Mouse (Mus musculus): ENCODE measurements around the gene Vmp1.

Gene Vmp1

DNA sequence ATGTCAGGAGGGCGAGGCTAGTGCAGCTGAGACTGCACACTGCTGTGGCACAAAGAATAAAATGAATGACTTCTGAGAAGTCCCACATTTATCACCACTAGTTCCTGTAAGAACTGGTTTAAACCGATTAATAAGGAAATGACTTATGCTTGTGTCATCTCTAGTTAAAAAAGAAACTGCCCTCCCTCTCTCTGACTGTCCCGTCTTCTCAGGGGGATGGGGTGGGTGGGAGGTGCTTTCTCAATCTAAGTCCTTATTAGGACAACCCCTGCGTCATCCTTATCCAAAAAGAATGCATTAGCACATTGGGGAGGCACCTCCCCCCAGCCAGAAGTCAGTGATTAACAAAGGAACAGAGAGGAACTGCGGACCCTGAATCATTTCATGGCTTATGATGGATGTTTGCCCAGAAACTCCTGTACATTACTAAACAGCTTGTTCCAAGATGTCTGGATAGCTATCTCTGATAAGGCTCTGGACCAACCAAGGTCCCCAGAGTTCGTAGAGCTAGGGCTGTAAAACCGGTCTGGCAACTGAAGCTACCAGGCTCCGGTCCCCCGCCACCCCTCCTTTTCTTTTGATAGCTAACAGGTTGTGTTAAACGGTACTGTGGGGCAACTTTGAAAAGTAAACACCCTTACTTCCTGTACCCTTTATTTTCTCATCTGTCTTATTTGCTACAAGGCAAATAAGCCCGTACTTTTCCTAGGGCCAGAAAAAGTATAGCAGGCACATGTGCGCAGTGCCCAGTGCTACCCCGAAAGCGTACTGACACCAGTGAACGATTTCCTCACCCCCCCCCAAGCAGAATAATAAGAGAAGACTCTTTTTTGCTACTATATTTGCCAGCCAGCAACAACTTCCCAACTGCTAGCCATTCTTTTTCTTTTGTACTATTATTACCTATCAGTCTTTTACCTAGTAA, 96.5 kb downstream of the Vmp1 start:
- in situ Hi-C loops (cut with MboI, MseI): loop anchor here (25.0 kb wide), 1 partner anchor 1150 kb away; the partner anchor contains the start of gene Supt4a

DNA sequence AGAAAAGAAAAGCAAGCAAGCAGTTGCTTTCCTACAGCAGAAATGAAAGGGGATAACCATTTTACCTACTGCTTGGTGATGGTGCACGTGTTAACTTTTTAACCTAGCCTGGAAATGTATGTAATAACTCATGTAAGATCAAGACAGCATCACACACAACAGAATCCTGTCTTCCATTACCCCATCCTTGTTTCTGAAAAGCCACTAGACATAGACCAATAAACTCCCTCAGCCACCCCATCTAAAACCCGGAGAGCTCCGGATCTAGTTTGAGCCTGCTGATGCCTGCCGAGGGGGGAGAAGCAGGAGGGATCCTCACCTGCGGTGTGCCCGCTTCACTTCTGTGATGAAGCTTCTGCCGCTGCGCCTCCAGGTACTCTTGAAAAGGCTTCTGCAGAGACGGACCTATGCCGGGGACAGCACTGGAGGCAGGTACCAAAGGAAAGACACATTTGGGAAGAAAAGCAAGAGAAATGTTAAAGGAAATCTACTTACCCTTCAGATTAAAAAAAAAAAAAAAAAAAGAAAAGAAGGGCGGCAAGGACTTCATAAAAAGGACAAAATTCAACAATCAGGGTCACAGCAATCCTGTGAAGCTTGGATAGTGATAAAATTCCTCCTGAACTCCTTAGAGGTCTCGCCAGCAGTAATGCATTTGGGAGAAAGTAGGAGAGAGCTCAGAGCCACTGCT, 97.3 kb downstream of the Vmp1 start:
- in situ Hi-C loops (cut with MboI, MseI): loop anchor here (25.0 kb wide), 1 partner anchor 1151 kb away; the partner anchor contains the start of gene Supt4a

DNA sequence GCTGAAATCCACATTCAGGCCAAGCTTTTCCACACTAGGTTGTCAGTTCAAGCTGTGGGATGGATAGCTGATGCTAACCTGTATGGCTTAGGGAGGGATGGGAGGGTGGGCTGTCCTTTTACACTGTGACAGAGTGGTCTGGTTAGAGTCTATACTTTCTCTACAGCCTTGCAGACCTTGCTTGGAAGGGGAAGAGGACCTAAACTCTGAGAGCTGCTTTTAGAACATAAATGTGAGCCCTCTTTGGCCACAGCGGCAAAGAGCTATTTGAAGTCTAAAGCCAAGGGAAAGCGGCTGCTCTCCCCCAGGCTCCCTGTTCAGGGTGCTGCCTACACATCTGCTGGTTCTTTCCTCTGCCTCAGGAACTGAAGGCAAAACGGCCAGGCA, 98.0 kb downstream of the Vmp1 start:
- in situ Hi-C loops (cut with MboI, MseI): loop anchor here (25.0 kb wide), 1 partner anchor 1152 kb away; the partner anchor contains the start of gene Supt4a

DNA sequence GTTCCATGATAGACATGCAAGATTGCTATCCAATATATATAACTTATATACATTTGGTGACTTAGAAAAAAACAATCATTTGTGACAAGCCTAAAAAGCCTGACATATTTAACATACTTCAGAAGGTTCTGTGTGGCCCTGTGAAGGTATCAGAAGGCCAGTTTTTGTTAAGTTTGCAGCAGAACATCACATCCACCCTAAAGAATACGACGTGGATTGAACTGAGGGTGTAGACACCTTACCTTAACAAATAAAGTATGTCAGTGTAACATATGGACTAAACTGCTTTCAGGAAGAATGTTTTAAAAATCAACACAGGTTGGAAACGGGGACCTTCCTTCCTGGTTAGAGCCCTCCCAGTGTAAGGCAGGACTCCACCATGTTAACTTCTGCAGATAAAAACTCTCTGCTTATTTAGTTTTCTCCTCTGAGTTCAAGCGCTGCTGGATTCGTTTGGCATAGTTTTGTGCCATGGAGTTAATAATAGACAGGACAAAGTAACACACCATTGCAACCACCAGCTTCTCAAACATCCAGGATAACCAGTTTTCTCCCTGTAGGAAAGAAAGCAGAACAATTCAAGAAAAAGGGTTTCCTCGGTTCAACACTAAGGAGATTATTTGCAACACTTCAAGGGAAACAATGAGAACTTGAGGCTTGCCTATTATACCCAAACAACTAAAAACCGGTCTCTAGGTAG, 98.6 kb downstream of the Vmp1 start:
- in situ Hi-C loops (cut with MboI, MseI): loop anchor here (25.0 kb wide), 1 partner anchor 1152 kb away; the partner anchor contains the start of gene Supt4a

DNA sequence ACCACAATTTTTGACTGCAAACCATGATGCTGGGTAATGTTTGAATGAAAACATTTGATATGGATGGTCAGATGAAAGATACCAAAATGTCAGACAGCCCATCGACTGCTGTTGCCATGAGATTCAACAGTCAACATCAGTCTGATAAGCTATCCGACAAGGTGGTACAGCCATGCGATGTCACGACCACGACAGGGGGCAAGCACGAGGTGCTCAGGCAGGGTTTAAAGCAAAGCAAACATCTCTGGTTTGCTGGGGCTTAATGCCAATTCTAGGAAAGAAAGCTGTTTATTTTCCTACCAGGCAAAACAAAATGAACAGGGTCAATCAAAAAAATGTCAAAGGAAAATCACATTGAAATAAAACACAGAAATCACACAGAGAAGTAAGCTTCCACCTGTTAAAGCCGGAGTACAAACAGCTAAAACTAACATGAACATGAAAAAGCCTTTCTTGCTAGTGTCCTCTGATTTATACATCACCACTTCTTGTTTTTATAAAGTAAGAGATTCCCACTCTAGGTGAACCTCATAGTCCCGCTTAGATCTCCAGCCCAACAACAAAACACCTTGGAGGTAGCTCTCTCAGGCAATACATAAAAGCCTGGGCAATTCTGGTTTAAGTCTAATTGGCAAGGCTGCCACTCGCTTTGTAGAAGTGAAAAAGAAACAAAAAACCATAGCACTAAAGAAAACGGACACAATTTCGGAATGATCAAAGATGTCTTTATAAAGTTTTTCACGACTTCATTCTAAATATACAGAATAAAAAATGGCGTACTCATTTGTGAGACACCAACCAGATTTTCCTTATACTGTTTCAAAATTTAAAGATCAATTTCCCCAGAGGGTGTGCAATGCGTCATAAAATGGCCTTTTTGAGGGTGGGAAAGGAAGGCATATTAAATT, 99.4 kb downstream of the Vmp1 start:
- in situ Hi-C loops (cut with MboI, MseI): loop anchor here (25.0 kb wide), 1 partner anchor 1153 kb away; the partner anchor contains the start of gene Supt4a

DNA sequence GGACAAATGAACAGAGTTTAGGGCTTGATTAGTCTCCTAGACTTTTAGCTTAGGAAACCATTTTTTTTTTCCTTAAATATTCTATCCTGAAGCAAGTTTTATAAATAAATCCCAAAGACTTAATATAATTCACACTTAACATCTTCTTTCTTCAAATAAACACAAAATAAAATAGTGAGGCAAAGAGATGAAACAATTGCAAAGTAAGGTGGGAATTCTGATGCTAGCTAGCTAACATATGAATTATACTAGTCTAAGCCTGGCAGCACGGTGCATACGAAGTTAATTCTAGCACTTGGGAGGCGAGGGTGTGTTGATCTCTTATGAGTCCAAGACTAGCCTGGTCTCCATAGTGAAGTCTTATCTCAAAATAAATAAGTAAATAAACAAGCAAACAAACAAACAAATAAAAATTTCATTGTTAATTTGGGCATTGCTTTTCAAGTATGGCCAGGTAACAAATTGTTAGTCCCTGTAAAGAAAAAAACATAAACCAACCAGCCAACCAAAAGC, 100.3 kb downstream of the Vmp1 start:
- in situ Hi-C loops (cut with MboI, MseI): loop anchor here (25.0 kb wide), 1 partner anchor 1154 kb away; the partner anchor contains the start of gene Supt4a

DNA sequence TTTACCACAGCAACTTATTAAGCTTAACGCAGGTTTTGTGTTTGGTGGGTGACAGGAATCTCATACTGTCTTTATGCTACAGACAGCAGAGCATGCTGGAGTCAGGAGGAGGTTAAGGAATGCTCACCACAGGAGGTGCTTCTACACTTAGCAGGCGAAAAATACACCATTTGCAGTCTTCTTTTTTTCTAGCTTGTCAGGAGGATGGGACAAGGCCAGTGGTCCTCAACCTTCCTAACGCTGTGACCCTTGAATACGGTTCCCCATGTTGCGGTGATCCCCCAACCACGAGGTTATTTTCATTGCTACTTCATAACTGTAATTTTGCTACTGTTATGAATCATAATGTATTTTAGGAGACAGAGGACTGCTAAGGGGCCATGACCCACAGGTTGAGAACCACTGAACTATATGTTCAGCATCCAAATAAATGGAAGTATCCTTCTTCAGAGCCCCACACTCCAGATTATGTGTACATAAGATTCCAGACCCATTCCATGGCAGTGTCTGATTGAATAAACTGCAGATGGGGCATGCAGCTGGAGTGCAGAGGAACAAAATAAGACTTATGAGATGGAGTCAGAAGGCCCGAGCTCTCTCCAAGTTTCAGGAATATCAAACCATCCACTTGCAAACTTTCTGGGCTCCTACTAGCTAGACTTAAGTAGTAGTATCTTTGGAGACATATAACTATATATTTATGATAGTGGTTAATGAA, 100.9 kb downstream of the Vmp1 start:
- in situ Hi-C loops (cut with MboI, MseI): loop anchor here (25.0 kb wide), 1 partner anchor 1155 kb away; the partner anchor contains the start of gene Supt4a

DNA sequence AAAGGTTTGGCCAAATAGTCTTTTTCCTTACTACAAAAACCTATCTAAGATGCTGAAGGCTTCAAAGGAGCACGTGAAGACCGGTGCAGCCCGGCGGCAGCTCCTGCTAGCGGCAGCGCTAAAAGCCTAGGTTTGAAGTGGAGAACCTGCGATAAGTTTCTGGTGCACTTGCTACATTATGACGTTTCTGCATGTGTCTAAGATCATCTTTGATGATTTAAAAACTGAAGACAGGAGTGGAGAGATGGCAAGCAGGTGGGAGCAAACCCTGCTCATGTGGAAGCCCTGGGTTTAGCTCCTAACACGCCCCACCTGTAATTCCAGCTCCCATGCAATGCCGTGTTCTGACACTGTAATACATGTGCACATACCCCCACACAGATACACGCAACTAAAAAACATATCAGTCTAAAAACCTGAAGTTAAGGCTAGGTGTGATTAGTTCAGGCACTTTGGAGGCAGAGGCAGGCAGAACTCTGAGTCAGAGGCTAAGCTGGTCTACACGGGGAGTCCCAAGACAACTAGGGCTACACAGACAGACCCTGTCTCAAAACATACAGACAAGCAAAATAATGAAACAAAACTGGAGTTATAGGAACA, 101.6 kb downstream of the Vmp1 start:
- in situ Hi-C loops (cut with MboI, MseI): loop anchor here (25.0 kb wide), 1 partner anchor 1155 kb away; the partner anchor contains the start of gene Supt4a

DNA sequence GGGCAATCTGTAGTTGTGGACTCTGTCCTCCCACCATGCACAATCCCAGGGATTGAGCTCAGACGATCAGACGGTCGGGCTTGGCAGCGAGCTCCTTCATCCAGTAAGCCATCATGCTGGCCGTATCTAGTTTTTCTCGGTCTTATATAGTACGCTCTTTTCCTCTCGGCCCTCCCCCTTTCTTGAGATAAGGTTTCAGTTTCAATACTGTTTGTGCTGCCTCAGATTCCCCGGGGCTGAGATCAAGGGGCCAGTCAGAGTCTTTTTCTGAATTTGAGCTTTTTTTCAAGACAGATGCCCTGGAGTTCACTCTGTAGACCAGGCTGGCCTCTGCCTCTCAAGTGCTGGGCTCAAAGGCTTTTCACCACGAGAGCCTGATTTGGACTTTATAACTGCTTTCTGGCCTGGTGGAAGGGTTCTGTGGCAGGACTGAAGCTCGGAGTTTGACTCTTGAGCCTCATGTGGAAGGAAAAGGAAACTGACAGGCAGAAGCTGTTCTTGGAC, 102.3 kb downstream of the Vmp1 start:
- in situ Hi-C loops (cut with MboI, MseI): loop anchor here (25.0 kb wide), 1 partner anchor 1156 kb away; the partner anchor contains the start of gene Supt4a

DNA sequence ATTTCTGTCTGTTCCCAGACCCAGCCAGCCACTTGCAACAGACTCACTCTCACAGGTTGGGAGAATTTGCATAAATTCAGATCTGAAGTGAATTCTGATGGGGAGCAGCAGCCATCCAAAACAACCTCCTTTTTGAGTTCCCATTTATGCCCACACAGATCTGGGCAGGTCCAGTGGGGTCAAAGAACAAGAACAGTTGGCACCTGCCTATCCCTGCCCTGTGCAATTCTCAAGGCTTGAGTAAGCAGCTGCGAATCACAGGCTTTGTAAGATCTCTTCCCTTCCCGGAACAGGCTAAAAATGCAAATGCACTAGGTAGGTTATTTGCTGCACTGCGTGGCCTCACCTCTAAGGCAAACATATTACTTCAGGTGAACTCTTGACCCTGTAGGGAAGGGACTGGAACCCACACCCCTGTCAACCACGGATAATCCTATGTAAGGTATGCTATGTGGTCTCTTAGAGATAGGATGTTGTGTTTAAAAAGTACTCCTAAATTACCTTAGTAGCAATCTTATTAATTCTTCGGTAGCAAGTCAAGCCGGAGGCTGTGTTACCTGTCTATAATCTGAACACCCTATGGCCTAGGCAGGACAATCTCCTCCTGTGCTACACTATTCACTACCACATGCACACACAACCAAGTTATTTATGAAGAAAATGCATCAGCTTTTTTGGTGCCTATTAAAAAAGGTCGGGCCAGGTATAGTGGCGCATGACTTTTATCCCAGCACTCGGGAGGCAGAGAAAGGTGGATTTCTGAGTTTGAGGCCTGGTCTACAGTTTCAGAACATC, 103.1 kb downstream of the Vmp1 start:
- in situ Hi-C loops (cut with MboI, MseI): loop anchor here (25.0 kb wide), 1 partner anchor 1157 kb away; the partner anchor contains the start of gene Supt4a

DNA sequence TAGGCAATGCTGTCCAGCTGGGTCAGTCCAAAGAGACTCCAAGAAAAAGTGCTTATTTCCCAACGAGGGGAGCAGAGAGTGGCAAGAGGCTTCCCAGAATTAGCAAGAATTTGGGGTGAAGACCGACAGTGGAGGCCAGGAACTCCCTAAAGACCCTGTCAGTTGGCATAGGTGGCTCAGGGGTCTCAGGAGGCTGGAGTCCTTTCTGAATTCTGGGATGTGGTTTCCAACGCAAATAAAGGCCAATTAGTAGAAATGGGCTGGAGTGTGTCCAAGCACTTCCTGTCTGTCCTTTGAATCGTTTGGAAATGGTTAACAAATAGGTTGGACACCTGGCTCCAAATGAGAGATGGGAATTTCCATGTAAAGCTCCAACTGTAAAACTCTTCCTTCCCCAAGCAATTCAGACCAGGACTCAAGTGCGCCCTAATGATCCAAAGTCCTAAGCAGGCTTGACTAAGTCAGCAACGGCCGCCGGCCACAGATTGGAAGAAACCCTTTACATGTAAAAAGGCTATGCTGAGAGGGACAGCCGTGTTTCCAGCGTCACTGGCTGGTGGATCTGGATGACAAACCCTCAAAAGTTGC, 103.8 kb downstream of the Vmp1 start:
- in situ Hi-C loops (cut with MboI, MseI): loop anchor here (25.0 kb wide), 1 partner anchor 1157 kb away; the partner anchor contains the start of gene Supt4a

DNA sequence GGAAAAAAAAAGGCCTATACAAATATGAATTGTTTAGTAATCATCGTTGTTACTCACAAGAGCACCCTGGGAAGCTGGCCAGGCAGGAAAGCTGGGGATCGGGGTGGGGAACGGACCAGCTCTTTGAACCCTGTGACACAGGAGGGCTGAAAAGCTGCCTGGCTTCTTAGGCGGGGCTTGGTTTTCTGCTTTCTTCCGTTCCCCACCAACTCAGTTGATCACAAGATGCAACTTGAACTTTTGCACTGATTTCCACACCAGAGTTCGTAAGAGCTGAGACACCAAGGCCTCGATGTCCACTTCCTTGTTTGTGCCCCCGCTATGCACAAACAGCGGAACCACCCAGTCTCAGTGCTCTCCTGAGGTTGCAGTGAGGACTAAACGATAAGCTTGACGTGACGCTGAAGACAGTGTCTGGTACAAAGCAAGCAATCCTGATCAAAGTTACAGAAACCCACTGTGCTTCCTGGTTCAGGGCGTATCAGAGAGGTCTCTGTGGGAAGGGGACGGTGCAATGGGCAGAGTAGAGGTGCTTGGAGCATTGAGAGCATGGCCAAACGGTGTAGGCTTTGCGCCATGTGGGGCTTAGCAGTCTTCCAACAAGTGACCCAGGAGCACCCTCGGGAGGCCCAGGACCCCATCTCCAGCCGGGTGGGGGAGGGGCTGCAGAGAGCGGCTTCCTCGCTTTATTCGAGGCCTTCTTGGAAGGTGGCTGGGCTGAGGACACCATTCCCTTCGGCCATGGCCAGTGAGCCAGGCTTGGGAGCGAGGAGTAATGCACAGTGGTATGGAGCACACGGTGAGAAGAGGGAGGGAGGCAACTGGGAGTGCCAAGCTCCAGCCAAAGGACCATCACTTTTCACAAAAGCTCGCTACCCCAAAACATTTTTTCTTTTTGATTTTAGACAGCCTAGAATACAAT, 104.6 kb downstream of the Vmp1 start:
- in situ Hi-C loops (cut with MboI, MseI): loop anchor here (25.0 kb wide), 1 partner anchor 1158 kb away; the partner anchor contains the start of gene Supt4a

DNA sequence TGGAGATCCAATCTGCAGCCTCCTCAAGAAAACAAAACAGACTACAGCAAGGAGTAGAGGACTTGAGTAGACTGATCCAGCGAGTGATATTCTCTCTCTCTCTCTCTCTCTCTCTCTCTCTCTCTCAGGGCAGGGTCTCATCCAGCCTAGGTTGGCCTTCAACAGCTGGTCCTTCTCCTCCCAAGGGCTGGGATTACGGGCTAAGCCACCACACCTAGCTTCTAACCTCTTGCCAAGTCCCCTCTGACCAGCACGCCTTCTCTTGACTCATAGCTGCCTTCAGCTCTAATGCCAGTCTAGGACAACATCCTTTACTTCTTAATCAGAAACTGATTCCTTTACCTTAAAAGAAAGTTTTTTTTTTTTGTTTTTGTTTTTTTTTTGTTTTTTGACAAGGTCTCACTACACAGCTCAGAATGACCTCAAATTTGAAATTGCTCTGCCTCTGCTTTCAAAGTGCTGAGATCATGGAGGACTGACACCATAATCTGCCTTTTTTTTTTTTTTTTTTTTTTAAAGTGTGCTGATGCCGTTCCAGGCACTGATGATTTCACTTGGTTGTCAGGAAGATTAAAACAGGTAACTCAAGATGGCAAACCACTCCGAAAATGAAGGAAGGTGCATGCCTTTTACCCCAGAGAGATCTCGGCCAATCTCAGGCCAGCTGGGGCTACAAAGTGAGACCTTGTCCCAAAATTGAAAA, 105.4 kb downstream of the Vmp1 start:
- in situ Hi-C loops (cut with MboI, MseI): loop anchor here (25.0 kb wide), 1 partner anchor 1159 kb away; the partner anchor contains the start of gene Supt4a

DNA sequence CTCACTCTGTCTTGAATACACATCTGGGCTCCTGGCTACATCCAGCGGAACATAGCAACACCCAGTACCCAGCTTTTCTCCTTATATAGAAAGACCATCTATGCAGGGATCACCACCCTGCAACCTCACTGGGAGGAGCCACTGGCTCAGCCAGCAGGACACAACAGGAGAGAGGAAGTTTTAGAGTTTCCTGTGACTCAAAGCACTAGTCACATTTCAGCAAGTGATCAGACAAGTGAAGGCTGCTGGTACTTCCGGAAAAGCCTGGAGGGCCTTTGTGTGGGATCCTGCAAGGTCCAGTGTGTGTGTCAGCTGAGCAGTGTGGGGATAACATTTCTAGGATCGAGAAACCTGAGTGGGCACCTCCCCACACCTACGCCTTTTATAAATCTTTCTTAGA, 106.4 kb downstream of the Vmp1 start:
- in situ Hi-C loops (cut with MboI, MseI): loop anchor here (25.0 kb wide), 1 partner anchor 1160 kb away; the partner anchor contains the start of gene Supt4a

DNA sequence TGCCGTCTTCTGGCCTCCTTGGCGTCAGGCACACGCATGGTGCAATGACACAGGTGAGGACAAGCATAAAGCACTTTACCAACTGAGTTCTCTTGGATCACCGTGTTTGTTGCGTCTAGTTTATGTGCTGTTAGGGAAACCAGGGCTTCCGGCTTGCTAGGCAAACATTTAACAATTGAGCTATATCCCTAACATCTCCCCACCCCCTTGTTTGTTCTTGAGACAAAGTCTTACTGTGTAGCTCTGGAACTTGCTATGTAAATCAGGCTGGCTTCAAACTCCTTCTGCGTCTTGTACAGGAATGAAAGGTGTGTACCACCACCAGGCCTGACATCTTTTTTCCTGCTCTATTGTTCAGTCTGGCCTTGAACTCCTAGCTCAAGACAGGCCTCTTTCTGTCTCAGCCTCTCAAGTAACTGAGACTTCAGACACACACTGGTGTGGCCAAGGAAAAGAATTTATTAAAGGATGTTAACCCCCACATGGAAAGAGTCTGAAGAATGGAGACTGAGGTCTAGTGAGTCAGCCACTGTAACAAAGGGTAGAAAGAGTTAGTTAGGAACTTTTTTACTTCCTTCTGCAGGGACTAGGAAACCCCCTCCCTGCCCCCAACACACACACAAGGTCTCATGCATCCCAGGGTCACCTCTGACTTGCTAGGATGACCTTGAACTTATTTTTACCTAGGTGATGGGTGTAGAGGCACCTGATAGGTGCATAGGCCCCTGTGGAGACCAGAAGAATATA, 107.8 kb downstream of the Vmp1 start:
- in situ Hi-C loops (cut with MboI, MseI): loop anchor here (25.0 kb wide), 1 partner anchor 1161 kb away; the partner anchor contains the start of gene Supt4a

Measured in T-helper 1 cell (primary cell).